Mouse (Mus musculus) left cerebral cortex, postnatal 36 days (tissue): Measurements from ENCODE around the gene Snrnp200. TPM values are rescaled to one million over a fixed set of nuclear protein-coding genes. Genes with fewer than 3 reads are reported as not detected.

Experiments
- total RNA-seq, 2 experiments: library from RNA; stranded (reverse); gene quantifications; 2 replicates each; pipeline ENCODE4 v1.2.3; 2021

Snrnp200 gene
- total RNA-seq, 2 experiments from 2014 or later, result 84.5 to 87.8 TPM

Other genes starting within 250 kb of the Snrnp200 start
- gene Ap4e1, start 199.7 kb upstream of the Snrnp200 start, total RNA-seq, result 10 to 100 TPM; 10.9 to 16.0 TPM
- 10 to 100 TPM; 27.3 to 28.4 TPM for gene Blvra, start 137.7 kb upstream of the Snrnp200 start, total RNA-seq
- 1 to 10 TPM; 1.8 to 1.9 TPM for gene Ncaph, start 74.4 kb upstream of the Snrnp200 start, total RNA-seq
- gene Itpripl1, start 64.9 kb upstream of the Snrnp200 start, total RNA-seq, result 1 to 10 TPM; 1.8 to 2.6 TPM
- 1 to 10 TPM in 1 of 2 experiments, under 1 TPM in 1; 0.69 to 1.4 TPM for gene 1810024B03Rik, start 106 bp upstream of the Snrnp200 start, total RNA-seq
- gene Ciao1, start 39.4 kb downstream of the Snrnp200 start, total RNA-seq, result 10 to 100 TPM; 77.3 to 90.5 TPM
- 10 to 100 TPM; 74.1 to 87.5 TPM for gene Tmem127, start 39.5 kb downstream of the Snrnp200 start, total RNA-seq
- gene Stard7, start 61.8 kb downstream of the Snrnp200 start, total RNA-seq, result 100 to 1,000 TPM; 107 to 119 TPM
- gene Dusp2, start 127.8 kb downstream of the Snrnp200 start, total RNA-seq, result 1 to 10 TPM; 1.6 to 2.5 TPM
- not detected for gene Astl, start 130.3 kb downstream of the Snrnp200 start, total RNA-seq
- gene Adra2b, start 154.8 kb downstream of the Snrnp200 start, total RNA-seq, result under 1 TPM; 0.25 to 0.97 TPM
- gene Gpat2, start 216.8 kb downstream of the Snrnp200 start, total RNA-seq, result under 1 TPM in 1 of 2 experiments, not detected in 1; 0.63 TPM
- gene Fahd2a, start 236.2 kb downstream of the Snrnp200 start, total RNA-seq, result 10 to 100 TPM; 21.2 to 21.9 TPM